Mouse (Mus musculus) spleen, postnatal 4 days (tissue): ENCODE results near the gene Cfap43.

Source experiments
- DNase-seq, 2 experiments: peaks; one replicate each; pipeline ENCODE4 v3.0.0; 2022; ENCODE audit warnings: low spot score in 2 of 2

Gene Cfap43

GRCm38 (mm10) chr19:47919126-47919965 lies at the start of gene Cfap43, which contains the start of gene Itprip:
Gene Cfap43, minus strand, starts transcription at chr19:47919287.
Gene Itprip, minus strand, starts transcription at chr19:47919299.
- DNase-seq: peak; percentile 68 to 85

DNA sequence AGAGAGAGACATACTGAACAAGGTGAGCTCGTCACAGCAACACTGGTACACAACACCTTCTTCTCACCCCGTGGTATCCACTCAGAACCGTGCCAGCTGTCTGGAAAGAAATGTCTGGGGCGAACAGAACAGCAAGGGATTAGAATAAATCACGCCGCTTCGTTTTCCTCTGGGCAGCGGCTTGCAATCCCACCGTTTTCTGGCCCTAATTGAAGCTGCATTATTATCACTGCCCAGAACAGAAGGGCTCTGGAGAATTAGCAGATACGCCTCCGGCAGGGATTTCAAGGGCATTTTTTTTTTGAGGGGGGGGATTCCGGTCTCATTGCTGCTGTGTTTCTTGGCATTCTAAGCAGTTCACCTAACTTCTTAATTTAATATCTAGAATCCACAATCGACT lies 39.1 kb upstream of the Cfap43 start:
- DNase-seq: no peak

DNA sequence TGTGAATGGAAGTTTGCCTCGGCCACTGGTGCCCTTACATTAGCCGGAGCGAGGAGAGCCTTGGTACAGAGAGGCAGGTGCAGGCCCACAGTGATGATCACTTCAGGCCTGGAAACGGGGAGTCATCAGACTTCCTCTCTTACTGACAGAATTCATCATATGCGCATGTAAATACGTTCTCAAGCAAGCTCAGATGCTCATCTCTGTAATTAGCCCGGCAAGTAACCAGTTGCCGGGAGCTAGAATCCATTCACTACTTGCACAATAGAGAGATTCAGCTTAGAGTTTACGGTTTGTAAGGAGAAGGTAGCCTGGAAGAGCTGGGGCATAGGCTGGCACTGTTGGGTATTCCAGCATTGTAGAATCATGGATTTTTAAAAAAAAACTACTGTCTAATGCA lies 34.1 kb upstream of the Cfap43 start:
- no peak for DNase-seq

DNA sequence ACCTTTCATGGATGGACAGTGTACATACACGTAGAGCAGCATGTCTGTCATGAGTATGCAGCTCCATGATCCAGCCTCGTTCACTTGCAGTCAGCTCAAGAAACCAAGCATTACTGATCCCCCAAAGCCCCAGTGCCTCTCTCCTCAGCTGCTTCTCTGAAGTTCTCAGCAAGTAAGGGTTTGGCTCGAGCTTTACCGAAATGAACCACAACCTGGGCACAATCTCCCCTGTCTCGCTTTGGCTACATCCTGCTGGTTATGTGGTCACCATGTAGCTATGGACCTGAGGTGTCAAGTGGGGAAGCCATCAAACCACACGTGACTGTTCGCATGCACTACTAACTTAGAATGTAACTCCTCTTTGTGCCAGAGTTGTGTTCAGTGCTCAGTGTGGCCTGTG lies 31.9 kb upstream of the Cfap43 start:
- no peak for DNase-seq

DNA sequence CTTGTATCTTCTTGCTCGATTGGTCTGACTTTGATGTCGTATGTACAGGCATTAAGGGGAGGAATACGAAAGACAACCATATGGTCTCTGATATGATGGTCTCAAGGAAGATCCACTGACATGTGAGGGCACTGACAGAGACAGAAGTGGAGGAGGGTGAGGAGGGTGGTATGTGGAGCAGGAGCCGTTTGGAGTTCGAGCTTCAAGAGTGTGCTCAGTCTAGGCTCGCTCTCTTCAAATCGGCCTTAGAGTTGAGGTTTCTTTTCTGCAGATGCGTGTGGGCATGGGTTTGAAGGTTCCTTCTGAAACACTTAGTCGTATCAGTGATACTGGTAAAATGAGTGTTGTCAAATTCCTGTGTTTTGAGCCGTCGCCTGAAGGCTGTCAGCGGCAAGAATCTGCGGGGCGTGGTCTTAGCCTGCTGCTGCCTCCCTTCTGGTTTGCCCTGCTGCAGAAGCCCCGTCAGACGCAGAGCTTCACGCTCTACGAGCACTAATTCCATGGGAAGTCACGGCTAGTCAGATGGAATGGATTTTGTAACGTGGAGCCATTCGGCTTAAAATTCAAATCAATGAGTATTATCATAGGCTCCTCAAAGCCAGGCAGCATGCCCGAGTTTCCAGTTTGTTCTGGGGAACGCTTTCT lies 27.9 kb upstream of the Cfap43 start:
- DNase-seq: no peak

- DNase-seq: no peak
Measured at GRCm38 (mm10) chr19:47939361-47939760, 20.3 kb upstream of the Cfap43 start.

DNA sequence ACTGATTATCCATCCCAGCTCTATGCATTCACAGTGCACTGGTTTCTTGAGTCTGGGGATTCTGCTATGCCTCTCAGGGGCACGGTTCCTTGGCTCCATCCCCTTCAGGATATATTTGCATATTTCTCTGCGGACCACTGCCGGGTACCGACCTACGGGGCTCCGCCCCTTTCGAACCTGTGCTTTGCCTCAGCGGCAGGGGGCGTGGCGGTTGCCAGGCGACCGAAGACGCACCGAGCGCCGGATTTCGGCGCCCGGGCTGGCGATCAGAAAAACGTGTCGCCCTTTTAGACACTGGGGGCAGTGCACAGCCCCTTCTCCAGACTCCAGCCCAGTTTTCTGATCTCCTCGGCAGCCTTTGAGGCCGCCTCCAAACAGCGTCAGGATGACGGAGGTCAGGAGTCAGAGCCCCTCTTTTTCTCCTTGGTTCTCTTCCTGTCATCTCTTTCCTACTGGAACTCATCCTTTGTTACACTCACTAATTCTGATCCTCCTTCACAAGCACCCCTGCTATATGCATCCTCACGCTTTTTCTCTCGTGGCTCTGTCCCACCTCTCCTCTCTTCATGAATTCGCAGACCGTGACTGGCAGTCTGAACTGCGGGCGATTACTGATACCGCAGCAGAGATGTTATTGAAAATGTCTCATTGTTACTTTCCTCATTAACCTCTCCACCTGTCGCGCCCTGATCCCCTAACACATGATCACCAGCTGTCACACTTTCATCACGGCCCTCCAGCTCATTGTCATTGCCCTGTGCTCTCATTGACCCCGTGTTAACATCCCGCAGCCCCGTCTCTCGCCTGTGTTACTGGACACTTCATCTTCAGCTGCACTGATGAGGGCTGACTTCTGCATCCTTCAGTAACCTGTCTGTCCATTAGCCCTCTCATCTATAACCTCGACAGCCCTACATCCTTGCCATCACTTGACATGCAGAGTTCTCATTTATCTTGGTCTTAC lies 18.6 kb upstream of the Cfap43 start, which contains the start of gene Cfap58:
Gene Cfap58, plus strand, starts transcription at position 233 of the 964 bp plus-strand sequence.
- peak; percentile 66 to 82 for DNase-seq

GRCm38 (mm10) chr19:47936938-47937337 lies 17.9 kb upstream of the Cfap43 start:
- DNase-seq: no peak

DNA sequence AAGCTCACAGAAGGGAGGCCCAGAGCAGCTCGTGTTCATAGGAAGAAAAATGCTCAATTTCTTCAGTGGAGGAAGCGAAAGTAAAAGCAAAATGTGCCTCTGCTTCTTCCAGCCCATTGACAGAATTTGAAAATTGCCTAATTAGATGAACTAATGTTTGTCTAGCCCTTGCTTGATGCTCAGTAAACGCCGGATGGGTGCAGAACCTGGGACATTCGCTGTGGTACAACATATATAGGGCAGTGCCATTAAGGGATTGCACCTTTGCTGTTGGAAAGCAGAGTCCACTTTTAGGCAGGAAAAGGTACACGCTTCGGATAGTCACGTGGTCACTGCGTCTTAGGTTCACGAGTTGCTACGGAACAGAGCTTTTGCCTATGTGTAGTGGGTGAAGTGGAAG lies 17.4 kb upstream of the Cfap43 start:
- DNase-seq: no peak

- DNase-seq: no peak
Measured at GRCm38 (mm10) chr19:47935530-47935929, 16.4 kb upstream of the Cfap43 start.

DNA sequence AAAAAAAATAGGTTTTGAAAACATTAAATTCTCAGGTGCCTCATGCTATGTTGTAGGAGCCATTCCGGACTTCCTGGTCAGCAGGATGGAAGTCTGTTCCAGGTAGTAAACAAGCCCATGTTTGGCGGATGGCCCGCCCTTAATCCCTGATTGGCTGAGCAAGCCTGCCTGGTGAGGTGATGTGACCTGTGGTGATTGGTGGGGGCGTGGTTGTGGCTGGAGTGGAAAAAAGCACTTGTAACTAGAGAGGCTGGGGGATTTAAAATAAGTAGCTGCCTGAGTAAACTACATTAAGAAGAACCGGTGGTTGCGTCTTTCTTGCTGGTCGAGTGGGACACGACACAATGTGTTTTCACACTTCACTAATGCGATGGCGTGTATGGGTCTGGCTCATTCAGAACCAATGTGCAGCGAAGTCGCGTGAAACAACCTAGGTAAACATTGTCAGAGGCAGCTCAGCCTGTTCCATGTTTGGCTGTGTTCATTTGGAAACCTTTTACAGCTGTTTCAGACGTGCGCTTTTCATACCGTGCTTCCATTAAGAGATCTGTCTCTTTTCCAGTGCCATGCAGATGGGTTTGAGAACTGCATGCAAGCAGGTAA lies 15.7 kb upstream of the Cfap43 start:
- DNase-seq: no peak

- DNase-seq: no peak
Measured at GRCm38 (mm10) chr19:47934146-47934545, 15.1 kb upstream of the Cfap43 start.

GRCm38 (mm10) chr19:47931982-47932638 lies 13.0 kb upstream of the Cfap43 start:
- DNase-seq: no peak

DNA sequence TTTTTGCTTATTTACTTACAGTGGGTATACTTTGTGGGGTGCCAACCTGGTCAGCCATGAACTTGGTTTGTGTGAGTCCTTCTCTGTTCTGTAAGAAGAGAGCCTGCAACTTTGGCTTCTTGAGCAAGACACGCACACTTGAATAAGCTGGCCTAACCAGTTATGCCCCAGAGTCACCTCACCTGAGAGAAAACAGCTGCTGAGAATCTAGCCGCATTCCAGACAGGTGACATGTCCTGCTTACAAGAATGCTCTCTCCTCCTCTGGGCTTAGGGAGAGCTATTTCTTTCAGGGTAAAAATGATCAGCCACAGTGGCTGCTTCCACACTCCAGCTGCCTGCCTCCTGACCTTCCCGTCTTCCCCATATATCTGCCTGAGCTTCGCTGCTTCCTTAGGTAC lies 10.0 kb upstream of the Cfap43 start:
- DNase-seq: no peak

DNA sequence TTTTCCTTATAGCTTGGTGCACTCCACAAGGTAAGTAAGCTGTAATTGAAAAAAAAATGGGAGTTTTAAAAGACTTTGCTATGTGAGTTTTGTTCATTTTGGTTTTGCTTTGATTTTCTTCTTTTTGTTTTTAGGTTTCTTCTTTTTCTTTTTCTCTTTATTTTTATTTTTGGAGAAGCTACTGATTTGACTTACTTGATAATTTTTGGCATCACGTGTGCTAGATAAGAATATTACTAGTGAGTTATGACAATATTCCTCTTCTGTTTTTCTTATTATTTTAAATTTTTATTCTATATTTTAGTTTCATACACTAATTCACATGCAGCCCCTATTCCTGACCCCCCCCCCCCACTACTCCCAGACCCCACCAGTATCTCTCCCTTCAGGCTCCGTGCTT lies 7.9 kb upstream of the Cfap43 start:
- DNase-seq: no peak

GRCm38 (mm10) chr19:47925819-47926218 lies 6.7 kb upstream of the Cfap43 start:
- no peak for DNase-seq

DNA sequence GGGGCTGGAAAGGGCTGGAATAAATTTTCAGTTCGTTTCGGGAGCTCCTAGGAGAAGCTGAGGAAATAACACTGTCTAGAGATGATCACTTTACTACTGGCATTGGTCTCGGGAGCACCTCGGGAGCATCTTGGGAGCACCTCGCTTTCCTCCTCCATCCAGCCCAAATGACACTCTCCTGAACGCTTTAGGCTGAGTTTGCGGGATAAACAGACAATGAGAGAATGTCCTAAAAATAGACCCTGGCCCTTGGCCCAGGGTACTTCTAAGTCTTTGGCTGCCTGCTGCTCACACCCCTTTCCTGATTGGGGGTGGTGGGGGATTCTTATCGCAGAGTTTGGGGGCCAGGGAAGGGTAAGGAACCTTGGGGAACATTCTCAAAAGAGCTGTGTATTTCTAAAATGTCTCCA lies 884 bp upstream of the Cfap43 start:
- DNase-seq: no peak

DNA sequence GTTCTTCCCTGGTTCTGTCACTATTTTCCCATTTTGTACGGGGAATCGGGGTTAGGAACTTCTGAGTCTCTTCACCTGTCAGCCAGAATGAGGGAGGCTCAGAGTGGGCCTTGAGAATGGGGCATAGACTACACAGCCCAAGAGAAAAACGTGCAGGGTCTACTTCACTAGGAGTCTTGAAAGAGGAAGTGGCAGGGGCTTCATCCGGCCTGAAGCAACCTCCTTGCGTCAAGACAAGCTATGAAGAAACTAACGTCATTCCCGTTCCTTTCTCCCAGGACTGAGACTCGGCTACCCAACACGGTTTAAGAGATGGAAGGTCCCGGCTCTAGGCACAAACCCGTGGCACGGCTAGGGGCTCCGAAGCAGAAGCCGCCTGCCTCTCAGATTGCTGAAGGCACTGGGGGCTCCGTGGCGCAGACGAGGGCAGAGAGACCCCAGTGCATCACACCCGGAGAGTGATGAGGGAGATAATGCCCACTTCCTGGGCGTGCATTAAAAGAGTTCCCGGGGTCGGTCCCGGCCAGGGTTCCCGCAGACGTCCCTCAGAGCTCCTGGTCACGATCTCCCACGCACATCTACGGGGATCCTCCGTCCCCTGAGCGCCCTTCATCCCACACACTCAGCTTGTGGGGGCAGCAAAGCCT lies 509 bp downstream of the Cfap43 start:
- DNase-seq: peak in 1 of 2 experiments; percentile 28

DNA sequence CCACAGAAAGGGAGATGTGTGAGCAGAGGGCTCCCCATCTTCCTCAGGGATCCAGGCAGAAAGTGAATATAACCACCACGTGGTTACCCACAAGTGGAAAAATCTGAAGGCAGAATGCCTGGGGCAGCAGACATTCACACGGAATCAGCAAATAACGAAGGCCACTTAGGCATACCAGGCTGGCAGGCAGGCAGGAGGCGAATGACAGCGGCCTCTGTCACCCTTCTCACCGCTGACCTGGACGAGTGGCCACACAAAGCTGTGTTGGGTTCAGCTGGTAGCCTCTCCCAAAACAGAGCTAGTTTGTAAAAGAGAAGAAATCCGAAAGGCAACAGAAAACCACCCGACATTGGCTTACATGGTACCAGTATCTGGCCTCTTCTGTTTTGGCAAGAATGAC lies 1.1 kb downstream of the Cfap43 start:
- DNase-seq: no peak

- no peak for DNase-seq
Measured at GRCm38 (mm10) chr19:47917396-47917795, 1.7 kb downstream of the Cfap43 start.
